Comparison of ENCODE assay signal across 12 mouse cellular contexts in the genomic region with DNA sequence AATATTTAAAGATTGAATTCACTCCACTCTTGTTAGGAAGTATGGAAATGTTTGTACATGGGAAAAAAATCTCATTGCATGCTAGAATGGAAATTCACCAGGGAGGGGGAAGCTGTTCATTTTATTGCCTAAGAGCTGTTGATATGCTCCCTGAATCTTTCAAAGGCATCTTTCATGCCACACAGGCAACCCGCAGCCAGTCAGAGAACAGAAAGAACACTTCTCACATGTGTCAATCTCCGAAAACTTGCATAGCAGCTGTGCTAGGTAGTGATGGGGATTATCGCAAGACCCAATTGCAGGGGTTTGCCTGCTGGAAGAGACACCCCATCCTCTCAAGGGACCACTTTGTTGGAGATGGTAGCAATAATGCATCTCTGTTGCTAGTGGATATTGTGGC. TPM values are rescaled to one million over a fixed set of nuclear protein-coding genes. Genes with fewer than 3 reads are reported as not detected.
A peak's percentile ranks its signal among the peaks of the same experiment; 100 is the strongest.
DNase-seq lines count a peak whose midpoint lies in the region; ATAC-seq and TF ChIP-seq lines count a peak whose summit lies in the region.
"Had no signal": no experiment of that assay in that cellular context is flagged by ENCODE, and none has a peak within 500 bp of the region (broad histone marks: within the 10 kb centered on the region; RNA-seq: fewer than 3 reads in every experiment).

No protein-coding gene starts in this region.

- ATAC-seq in heart, embryonic 12.5 days (ENCODE audit: insufficient number of reproducible peaks, low FRiP score), result no peak
- no peak for ATAC-seq in midbrain, embryonic 11.5 days (ENCODE audit: low FRiP score)
- ATAC-seq in forebrain, postnatal 0 days, result no peak
- ATAC-seq in neural tube, embryonic 15.5 days (ENCODE audit: low FRiP score), result no peak

- H3K9me3 ChIP-seq in heart, embryonic 12.5 days (replicated peaks), result no peaks in the 10 kb centered on the region
- no peaks in the 10 kb centered on the region for H3K9me3 ChIP-seq in midbrain, embryonic 11.5 days (ENCODE audit: control insufficient read depth, low read length)
- no peaks in the 10 kb centered on the region for H3K9me3 ChIP-seq in midbrain, embryonic 10.5 days (replicated peaks)
- H3K9me3 ChIP-seq in forebrain, postnatal 0 days (ENCODE audit: low read length), result no peaks in the 10 kb centered on the region
- no peaks in the 10 kb centered on the region for H3K9me3 ChIP-seq in neural tube, embryonic 15.5 days (replicated peaks)
- H3K9me3 ChIP-seq: embryonic facial prominence, embryonic 12.5 days had no signal

- 72% methylated on average over 3 of the region's 3 CpGs for WGBS in heart, embryonic 12.5 days
- WGBS in midbrain, embryonic 11.5 days, result 70% methylated on average over 3 of the region's 3 CpGs
- 88% methylated on average over 3 of the region's 3 CpGs for WGBS in midbrain, embryonic 10.5 days
- 23% methylated on average over 3 of the region's 3 CpGs for WGBS in forebrain, postnatal 0 days
- 28% methylated on average over 3 of the region's 3 CpGs for WGBS in neural tube, embryonic 15.5 days

- H3K4me2 ChIP-seq in heart, embryonic 12.5 days, result no peak overlapping the region
- H3K4me2 ChIP-seq in midbrain, embryonic 11.5 days, result no peak overlapping the region
- H3K4me2 ChIP-seq in forebrain, postnatal 0 days (ENCODE audit: low read depth), result peak overlapping the region; percentile 52
- H3K4me2 ChIP-seq in neural tube, embryonic 15.5 days, result peak overlapping the region; percentile 53
- H3K4me2 ChIP-seq: embryonic facial prominence, embryonic 12.5 days had no signal

- H3K36me3 ChIP-seq in heart, embryonic 12.5 days, result 0 out of 2 replicates have a peak, but pooled peaks cover 9% of the 10 kb centered on the region
- no peaks in the 10 kb centered on the region for H3K36me3 ChIP-seq in midbrain, embryonic 11.5 days (ENCODE audit: control insufficient read depth, insufficient read depth, low read length)
- H3K36me3 ChIP-seq in midbrain, embryonic 10.5 days, result peaks cover 20% of the 10 kb centered on the region
- no peaks in the 10 kb centered on the region for H3K36me3 ChIP-seq in forebrain, postnatal 0 days (ENCODE audit: insufficient read depth)
- H3K36me3 ChIP-seq in neural tube, embryonic 15.5 days, result no peaks in the 10 kb centered on the region
- H3K36me3 ChIP-seq: embryonic facial prominence, embryonic 12.5 days had no signal

- peak; percentile 26 to 53 for DNase-seq in heart, adult 18-20 months
- DNase-seq in midbrain, embryonic 11.5 days (ENCODE audit: low spot score, missing footprints), result peak; percentile 84
- no peak for DNase-seq in midbrain, embryonic 10.5 days (ENCODE audit: low spot score)
- peak; percentile 70 for DNase-seq in forebrain, postnatal 0 days
- no peak for DNase-seq in T-cell, adult 2 months (ENCODE audit: low spot score)
- no peak for DNase-seq in spleen, postnatal 4 days (ENCODE audit: low spot score in 2 of 2)

- no peak overlapping the region for H3K4me3 ChIP-seq in heart, embryonic 12.5 days
- H3K4me3 ChIP-seq in midbrain, embryonic 11.5 days (ENCODE audit: low read depth, low read length), result no peak overlapping the region
- no peak overlapping the region for H3K4me3 ChIP-seq in midbrain, embryonic 10.5 days
- H3K4me3 ChIP-seq in forebrain, postnatal 0 days (ENCODE audit: low read depth, low read length), result peak overlapping the region; percentile 40
- peak overlapping the region; percentile 23; the same call in 1 of the 2 replicates for H3K4me3 ChIP-seq in neural tube, embryonic 15.5 days (replicated peaks)
- H3K4me3 ChIP-seq: embryonic facial prominence, embryonic 12.5 days had no signal

- no peak overlapping the region for H3K9ac ChIP-seq in heart, embryonic 12.5 days
- H3K9ac ChIP-seq in midbrain, embryonic 11.5 days (ENCODE audit: low read length), result no peak overlapping the region
- H3K9ac ChIP-seq in forebrain, postnatal 0 days, result 0 out of 2 replicates have a peak overlapping the region, but pooled peaks have one; percentile 69
- H3K9ac ChIP-seq in neural tube, embryonic 15.5 days (replicated peaks), result no peak overlapping the region
- H3K9ac ChIP-seq: embryonic facial prominence, embryonic 12.5 days had no signal

- H3K4me1 ChIP-seq in heart, embryonic 12.5 days (replicated peaks), result peaks cover 14% of the 10 kb centered on the region
- H3K4me1 ChIP-seq in midbrain, embryonic 11.5 days (ENCODE audit: control insufficient read depth, insufficient read depth, low read length), result peaks cover 6% of the 10 kb centered on the region; the same call in 1 of the 2 replicates
- H3K4me1 ChIP-seq in midbrain, embryonic 10.5 days, result peaks cover 19% of the 10 kb centered on the region
- no peaks in the 10 kb centered on the region for H3K4me1 ChIP-seq in forebrain, postnatal 0 days (ENCODE audit: insufficient read depth)
- H3K4me1 ChIP-seq in neural tube, embryonic 15.5 days, result peaks cover 4% of the 10 kb centered on the region; the same call in 1 of the 2 replicates

- no peak for TF ChIP-seq CTCF in forebrain, postnatal 0 days (IDR thresholded peaks at IDR 0.05; ENCODE audit: low read depth)

- H3K27me3 ChIP-seq in heart, embryonic 12.5 days (replicated peaks), result no peaks in the 10 kb centered on the region
- no peaks in the 10 kb centered on the region for H3K27me3 ChIP-seq in midbrain, embryonic 11.5 days (ENCODE audit: control insufficient read depth, insufficient read depth, low read length)
- no peaks in the 10 kb centered on the region for H3K27me3 ChIP-seq in midbrain, embryonic 10.5 days (ENCODE audit: low read depth, poor library complexity, severe bottlenecking)
- H3K27me3 ChIP-seq in forebrain, postnatal 0 days (ENCODE audit: insufficient read depth, low read length), result no peaks in the 10 kb centered on the region
- H3K27me3 ChIP-seq in neural tube, embryonic 15.5 days (replicated peaks), result no peaks in the 10 kb centered on the region
- H3K27me3 ChIP-seq: embryonic facial prominence, embryonic 12.5 days had no signal

- no peak overlapping the region for H3K27ac ChIP-seq in heart, embryonic 12.5 days (ENCODE audit: poor library complexity, severe bottlenecking)
- H3K27ac ChIP-seq in midbrain, embryonic 11.5 days (ENCODE audit: low read depth, low read length), result peak overlapping the region; percentile 40
- H3K27ac ChIP-seq in midbrain, embryonic 10.5 days (replicated peaks), result no peak overlapping the region
- H3K27ac ChIP-seq in forebrain, postnatal 0 days (ENCODE audit: low read depth, low read length), result peak overlapping the region; percentile 93
- peak overlapping the region; percentile 89 for H3K27ac ChIP-seq in neural tube, embryonic 15.5 days (replicated peaks)
- H3K27ac ChIP-seq: embryonic facial prominence, embryonic 12.5 days had no signal

RNA-seq across cellular contexts. Expression of a gene that starts 8.9 kb away (rescaled TPM):
- total RNA-seq in heart, adult 18-20 months (2021), result not detected
- not detected in 2 replicates for polyA plus RNA-seq in heart, embryonic 12.5 days (2016; fragmentation: Nextera tagmentation; extraction: Ambion mirVana)
- polyA plus RNA-seq in midbrain, embryonic 11.5 days (2014; fragmentation: Nextera tagmentation; extraction: Ambion mirVana), result not detected in 2 replicates
- polyA plus RNA-seq in midbrain, embryonic 10.5 days (2016; fragmentation: Nextera tagmentation; extraction: Ambion mirVana), result not detected in 2 replicates
- total RNA-seq in forebrain, postnatal 0 days (2014; rRNA removed), result not detected in 2 replicates
- not detected in 2 replicates for polyA plus RNA-seq in forebrain, postnatal 0 days (2015; fragmentation: Nextera tagmentation; extraction: Ambion mirVana)
- not detected in 2 replicates for polyA plus RNA-seq in neural tube, embryonic 15.5 days (2015; fragmentation: Nextera tagmentation; extraction: Ambion mirVana)
- total RNA-seq: ES-E14; left cerebral cortex, postnatal 25 days had no signal
- polyA plus RNA-seq: embryonic facial prominence, embryonic 12.5 days; small intestine, adult 2 months had no signal

Comparison
In these comparisons a context has a peak if more than half of its experiments do, and no peak if none do; other contexts are left out.
1. DNase-seq: peak in heart, adult 18-20 months (2 of 2), midbrain, embryonic 11.5 days (single experiment) and forebrain, postnatal 0 days (single experiment); none in midbrain, embryonic 10.5 days (single experiment), T-cell, adult 2 months (single experiment) and spleen, postnatal 4 days (0 of 2).
2. H3K27ac ChIP-seq: peak in midbrain, embryonic 11.5 days (single experiment), forebrain, postnatal 0 days (single experiment) and neural tube, embryonic 15.5 days (single experiment); none in heart, embryonic 12.5 days (single experiment) and midbrain, embryonic 10.5 days (single experiment).
3. H3K4me2 ChIP-seq: peak in forebrain, postnatal 0 days (single experiment) and neural tube, embryonic 15.5 days (single experiment); none in heart, embryonic 12.5 days (single experiment) and midbrain, embryonic 11.5 days (single experiment).
4. H3K4me3 ChIP-seq: peak in forebrain, postnatal 0 days (single experiment) and neural tube, embryonic 15.5 days (single experiment); none in heart, embryonic 12.5 days (single experiment), midbrain, embryonic 11.5 days (single experiment) and midbrain, embryonic 10.5 days (single experiment).